Mouse (Mus musculus) gonadal fat pad, adult 2 months (tissue): ENCODE measurements around the gene Atxn7l1. TPM values are rescaled to one million over a fixed set of nuclear protein-coding genes. Genes with fewer than 3 reads are reported as not detected.

Experiments
- DNase-seq: peaks from one replicate; pipeline ENCODE4 v3.0.0-alpha.2; 2012; ENCODE audit warnings: low read depth
- polyA plus RNA-seq: library from polyadenylated mRNA; depleted of rRNA; stranded (reverse); fragments of >200 nt; gene quantifications from 2 replicates; pipeline ENCODE4 v1.2.3, GENCODE M21; 2012

The Atxn7l1 gene
- polyA plus RNA-seq, 1 experiment = 25.1 TPM

DNA sequence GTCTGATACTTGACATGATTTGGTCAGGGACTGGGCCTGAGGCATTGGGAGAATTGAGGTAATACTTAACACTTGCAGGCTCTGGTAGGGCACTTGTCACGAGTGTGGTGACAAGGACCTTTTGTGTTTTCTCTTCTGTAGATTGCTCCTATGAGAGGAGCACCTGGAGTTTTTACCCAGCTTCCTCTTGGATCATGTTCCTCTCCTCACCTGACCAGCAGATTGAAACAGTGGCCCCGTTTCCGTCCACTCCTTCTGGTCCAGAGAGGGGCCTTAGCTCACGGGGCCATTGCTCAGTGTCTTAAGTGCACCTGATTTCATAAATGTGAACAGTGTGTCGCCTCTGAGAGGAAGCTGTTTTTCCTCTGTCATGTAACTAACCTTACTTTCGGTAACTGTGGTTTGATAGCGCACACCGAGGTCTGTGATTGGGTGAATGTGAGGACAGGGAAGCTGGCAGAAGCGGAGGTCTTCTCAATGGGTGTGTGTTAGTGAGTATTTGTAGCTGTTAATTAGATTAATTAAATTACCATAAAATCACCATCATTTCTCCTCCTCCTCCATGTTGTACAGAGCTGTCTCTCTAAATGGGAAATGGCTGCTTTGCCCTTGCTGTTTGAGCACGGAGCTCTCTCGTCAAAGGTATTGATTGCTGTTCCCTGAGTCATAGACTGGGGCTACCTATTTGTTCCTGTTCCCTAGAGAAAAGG is 35.1 kb downstream of the Atxn7l1 start:
- DNase-seq = no peak

- DNase-seq = no peak
Observed at GRCm38 (mm10) chr12:33183138-33183627, 35.7 kb downstream of the Atxn7l1 start.

DNA sequence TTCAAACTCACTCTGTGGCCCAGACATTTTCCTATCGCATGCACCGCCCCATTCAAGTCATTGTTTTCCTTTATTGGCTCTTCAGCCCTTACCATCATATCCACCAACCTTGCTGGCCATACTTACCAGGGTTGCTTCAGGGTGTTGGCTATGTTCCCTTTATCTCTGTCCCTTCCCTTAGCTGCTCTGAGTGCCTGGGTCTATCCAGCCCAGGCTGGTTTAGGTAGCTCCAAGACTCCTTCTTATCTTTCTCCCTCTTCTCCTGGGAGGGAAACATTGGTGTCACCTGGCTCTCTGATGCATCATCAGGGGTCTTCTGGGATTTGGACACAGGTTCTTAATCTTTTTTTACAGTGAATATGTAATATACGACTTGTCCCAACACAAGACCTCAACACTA is 36.6 kb downstream of the Atxn7l1 start:
- no peak for DNase-seq

DNA sequence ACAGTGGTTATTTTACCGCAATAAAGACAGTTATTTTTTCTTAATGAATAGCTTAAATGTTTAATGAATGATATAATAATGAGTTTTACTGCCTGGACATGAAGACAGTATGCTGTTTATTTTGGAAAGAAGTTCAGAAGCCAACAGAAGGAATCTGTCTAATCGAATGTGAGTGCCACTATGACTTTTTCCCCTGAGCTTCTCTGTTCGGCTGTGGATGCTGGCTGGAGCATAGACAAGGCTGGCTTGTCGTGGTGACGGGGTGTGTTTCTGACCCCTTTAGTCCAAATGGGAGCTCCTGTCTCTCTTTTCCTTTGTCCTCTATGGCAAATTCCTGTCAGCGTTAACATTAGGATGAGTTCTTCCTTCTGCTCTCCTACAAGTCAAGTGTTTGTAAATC is 37.6 kb downstream of the Atxn7l1 start:
- DNase-seq = no peak

- DNase-seq = no peak
Observed at GRCm38 (mm10) chr12:33186331-33186730, 38.8 kb downstream of the Atxn7l1 start.

DNA sequence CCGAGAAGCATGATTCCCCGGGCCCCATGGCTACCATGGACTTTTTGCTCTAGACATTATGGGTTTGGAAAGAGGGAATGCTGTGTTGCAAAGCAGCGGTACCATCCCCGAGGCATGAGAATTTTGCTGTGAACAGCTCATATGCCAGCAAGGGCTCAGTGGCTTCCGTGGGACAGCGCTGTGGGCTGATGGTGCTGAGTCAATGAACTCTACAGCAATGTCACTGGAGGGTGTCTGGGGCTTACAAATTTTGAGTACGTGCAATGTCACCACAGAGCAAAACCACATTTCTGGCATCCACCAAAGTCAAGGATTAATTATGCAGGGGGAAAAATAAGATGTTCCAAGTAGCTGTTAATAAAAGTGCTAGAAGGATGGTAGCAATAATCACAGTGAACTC is 42.6 kb downstream of the Atxn7l1 start:
- no peak for DNase-seq

GRCm38 (mm10) chr12:33190633-33191032 is 43.1 kb downstream of the Atxn7l1 start:
- no peak for DNase-seq

GRCm38 (mm10) chr12:33193408-33193901 is 46.0 kb downstream of the Atxn7l1 start:
- no peak for DNase-seq

DNA sequence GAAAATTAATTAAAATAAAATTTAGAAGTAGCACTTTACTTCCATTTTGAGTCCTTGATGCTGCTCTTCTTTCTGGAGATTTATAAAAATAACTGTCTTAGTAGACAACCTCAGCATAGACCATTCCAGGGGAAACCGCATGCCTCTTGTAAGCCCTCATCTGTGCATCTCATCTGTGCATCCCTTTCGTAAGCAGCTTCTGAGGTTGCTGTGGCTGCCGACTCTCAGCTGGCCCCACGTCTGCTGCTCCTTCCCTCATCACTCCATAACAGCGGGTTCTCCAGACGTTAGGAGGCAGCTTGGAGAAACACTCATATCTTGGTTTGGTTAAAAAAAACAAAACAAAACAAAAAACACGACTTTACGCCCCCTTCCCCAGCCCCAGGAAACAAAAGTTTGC is 47.7 kb downstream of the Atxn7l1 start:
- DNase-seq = no peak

- no peak for DNase-seq
Observed at GRCm38 (mm10) chr12:33197287-33197686, 49.8 kb downstream of the Atxn7l1 start.

DNA sequence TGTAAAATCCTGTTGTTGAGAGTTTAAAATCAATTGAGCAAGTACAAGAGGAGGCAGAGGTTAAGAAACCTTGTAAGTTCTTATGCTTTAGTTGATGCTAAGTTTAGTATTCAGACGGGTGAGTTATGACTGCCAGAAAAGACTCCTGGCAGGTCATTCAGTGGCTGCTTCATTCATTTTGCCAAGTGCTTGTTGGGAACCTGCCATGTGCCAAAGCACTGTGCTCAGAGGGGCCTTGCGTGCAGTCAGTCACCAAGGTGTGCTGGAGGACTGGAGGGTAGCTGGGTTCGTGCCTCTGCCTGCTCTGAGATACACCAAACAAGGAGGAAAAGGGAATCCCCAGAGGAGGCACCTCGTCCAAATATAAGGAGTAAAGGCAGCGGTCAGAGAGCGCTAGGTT is 50.3 kb downstream of the Atxn7l1 start:
- DNase-seq = no peak

DNA sequence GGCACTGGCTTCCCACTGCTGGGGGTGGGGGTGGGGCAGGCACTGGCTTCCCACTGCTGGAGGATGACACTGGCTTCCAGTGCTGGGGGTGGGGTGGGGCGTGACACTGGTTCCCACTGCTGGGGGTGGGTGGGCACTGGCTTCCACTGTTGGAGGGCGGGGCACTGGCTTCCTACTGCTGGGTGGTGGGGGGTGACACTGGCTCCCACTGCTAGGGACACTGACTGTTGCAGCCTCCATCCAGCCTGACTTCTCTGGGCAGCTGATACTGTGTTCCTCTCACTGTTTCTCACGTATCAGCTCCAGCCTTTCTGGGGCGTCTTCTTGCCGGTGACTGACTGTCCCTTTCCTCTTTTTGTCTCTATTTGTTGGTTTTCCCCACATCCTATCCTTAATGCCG is 53.6 kb downstream of the Atxn7l1 start:
- no peak for DNase-seq

DNA sequence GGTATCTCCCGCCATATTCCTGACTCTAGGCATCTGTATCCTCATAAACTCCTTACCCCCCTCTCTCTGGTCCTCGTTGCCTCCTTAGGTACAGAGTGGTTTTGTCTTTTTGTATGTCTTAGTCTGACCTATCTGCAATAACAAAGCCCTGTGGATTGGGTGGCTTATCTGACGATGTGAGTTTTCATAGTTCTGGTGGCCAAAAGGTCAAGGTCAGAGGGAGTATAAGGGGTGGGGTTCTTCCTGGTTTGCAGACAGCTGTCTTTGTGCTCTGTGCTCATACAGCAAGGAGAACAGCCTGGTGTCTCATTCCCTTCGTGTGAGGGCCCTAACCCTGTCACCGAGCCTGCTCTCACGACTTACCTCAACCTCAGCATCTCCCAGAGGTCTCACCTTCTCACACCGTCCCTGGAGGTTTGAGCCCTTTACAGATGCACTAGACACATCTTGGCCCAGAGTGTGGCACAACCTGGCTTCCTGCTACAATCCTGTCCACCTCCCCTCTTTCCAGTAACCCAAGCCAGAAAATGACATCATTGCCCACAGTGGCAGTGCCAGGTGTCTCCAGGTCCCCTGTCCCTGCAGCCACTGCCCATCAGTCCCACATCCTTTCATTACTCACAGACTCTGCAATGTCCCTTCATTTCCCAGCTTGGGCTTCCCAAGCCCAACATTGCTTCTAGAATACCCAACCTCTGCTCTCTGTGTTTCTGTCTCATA is 54.2 kb downstream of the Atxn7l1 start:
- no peak for DNase-seq

GRCm38 (mm10) chr12:33205255-33205654 is 57.8 kb downstream of the Atxn7l1 start:
- DNase-seq = no peak

DNA sequence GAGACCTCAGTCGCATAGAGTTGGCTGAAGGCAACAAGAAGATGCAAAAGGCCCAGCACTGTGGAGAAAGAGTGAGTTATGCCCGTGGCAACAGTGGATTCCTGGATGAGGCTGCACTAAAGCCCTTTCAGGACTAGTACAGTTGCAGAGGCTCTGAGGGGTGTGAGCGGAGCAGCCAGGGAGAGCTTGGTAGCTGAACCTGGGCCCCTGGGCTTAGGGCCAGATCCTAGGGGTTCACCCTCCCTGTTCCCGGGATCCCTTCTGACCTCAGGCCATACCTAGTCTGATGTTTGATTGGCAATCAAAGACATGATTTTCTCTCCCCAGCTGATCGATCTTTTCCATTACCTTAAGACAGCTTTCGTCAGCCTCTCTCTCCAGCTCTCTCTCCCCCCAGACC is 58.8 kb downstream of the Atxn7l1 start:
- no peak for DNase-seq

DNA sequence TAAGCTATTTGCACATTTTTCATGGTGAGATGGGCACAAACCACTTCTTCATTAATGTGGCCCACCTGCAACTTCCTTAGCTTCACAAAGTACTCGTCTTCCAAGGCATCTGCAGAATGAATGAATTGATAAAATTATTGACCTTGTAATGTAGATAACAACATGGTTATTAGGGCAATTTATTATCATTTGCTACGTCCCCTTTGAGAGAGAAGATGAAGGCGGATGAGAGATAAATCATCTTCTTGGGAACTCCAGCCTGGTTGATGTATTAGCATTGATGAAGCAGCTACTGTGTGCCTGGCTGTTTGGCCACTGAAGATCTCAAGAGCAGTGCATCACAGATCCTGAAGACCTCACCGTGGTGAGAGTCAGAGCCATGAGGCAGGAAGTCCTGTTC is 63.4 kb downstream of the Atxn7l1 start:
- no peak for DNase-seq

DNA sequence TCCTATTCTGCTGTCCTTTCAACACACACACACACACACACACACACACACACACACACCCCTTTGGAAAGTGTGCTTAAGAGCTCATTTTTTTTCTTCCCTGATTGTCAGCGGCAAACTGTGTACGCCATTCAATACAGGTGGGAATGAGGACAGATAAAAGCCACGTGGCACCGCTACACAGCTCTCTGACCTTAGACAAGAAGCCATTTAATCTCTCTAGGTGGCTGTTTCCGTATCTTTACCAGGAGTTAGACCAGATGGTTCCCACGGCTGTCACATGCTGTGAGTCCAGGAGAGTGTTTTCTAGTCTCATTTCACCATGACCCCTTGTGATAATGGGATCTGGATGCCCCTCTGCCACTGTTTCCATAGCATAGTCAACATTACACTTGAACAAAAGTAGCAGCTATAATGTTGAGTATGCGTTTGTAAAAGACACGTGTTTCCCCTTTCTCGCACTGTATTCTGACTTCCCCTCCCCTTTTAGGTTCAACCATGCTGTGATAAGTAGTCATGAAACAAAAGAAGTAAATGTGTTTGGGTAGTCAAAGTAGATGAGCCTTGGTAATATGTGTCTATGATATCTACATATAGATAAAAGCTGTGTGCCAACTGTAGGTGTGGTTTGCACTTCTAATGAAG is 70.8 kb downstream of the Atxn7l1 start:
- no peak for DNase-seq

- DNase-seq = no peak
Observed at GRCm38 (mm10) chr12:33219436-33219835, 71.9 kb downstream of the Atxn7l1 start.

- no peak for DNase-seq
Observed at GRCm38 (mm10) chr12:33220081-33220480, 72.6 kb downstream of the Atxn7l1 start.

DNA sequence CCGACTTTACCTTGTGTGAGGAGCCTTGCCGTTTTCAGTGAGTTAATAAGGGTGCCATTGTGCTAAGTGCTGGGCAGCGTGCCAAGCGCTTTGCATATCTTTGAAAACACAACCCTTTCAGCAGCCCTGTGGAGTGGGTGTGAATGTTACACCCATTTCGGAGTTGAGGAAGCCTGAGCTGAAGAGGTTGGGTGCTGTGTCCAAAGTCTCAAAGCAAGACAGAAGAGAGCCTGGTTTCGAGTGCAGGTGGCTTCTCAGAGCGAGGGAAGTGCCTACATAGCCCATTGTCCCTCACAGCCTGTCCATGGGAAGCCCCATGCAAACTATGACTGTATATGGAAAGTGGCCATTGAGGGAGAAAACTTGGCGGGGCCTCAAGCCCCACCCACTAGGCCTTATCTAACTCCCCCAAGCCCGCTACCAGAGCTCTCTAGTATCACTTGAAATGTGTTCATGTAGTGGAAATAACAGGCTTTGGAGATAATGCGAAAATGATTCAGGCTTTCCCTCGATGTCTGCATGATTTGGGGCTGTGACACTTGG is 73.1 kb downstream of the Atxn7l1 start:
- DNase-seq = peak; percentile 28

DNA sequence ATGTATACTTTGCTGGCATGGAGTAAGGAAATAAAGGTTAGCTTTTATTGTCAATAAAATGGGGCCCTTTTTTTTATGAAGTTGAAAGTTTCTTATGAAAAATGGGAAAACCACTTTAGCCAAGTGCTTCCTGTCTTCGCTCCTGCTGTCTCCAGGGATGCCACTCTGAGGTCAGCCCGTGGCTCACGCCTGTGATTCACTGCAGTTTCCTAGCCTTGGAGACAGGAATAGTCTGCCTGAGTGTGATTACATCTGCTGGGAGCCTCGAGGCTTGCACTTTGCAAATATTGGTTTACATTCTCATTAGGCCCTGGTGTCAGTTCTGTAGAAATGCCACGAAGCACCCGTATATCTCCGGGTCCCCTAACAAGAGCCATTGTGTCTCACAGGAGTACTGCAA is 74.7 kb downstream of the Atxn7l1 start:
- DNase-seq = no peak

- DNase-seq = no peak
Observed at GRCm38 (mm10) chr12:33225117-33225541, 77.6 kb downstream of the Atxn7l1 start.
